Comparison of ENCODE assay signal across 10 mouse cellular contexts in genomic region chr9:70088041-70088785, GRCm38 (mm10). TPM values are rescaled to one million over a fixed set of nuclear protein-coding genes. Genes with fewer than 3 reads are reported as not detected.
DNase-seq lines count a peak whose midpoint lies in the region; ATAC-seq lines count a peak whose summit lies in the region.
"Had no signal": no experiment of that assay in that cellular context is flagged by ENCODE, and none has a peak within 500 bp of the region (broad histone marks: within the 10 kb centered on the region; RNA-seq: fewer than 3 reads in every experiment).

No protein-coding gene starts in this region.

- H3K4me2 ChIP-seq in embryonic facial prominence, embryonic 13.5 days = no peak overlapping the region
- H3K4me2 ChIP-seq: liver, embryonic 15.5 days had no signal

- H3K36me3 ChIP-seq in embryonic facial prominence, embryonic 13.5 days = no peaks in the 10 kb centered on the region
- no peaks in the 10 kb centered on the region for H3K36me3 ChIP-seq in embryonic facial prominence, embryonic 10.5 days (replicated peaks)
- H3K36me3 ChIP-seq: liver, embryonic 15.5 days had no signal

- H3K9me3 ChIP-seq in embryonic facial prominence, embryonic 13.5 days = no peaks in the 10 kb centered on the region
- no peaks in the 10 kb centered on the region for H3K9me3 ChIP-seq in embryonic facial prominence, embryonic 10.5 days
- H3K9me3 ChIP-seq: liver, embryonic 15.5 days had no signal

- no peak for DNase-seq in embryonic facial prominence, embryonic 10.5 days (ENCODE audit: low spot score)
- peak; percentile 49 to 65 for DNase-seq in left cerebral cortex, adult 18-20 months (ENCODE audit: low spot score in 2 of 2)
- DNase-seq in left cerebral cortex, adult 11 months (ENCODE audit: low spot score) = no peak
- DNase-seq in heart, postnatal 4 days = peak; percentile 67
- DNase-seq in ovary, postnatal 14 days (ENCODE audit: low spot score) = peak; percentile 53

- H3K27ac ChIP-seq in embryonic facial prominence, embryonic 13.5 days = peak overlapping the region; percentile 17; the same call in 1 of the 2 replicates
- no peak overlapping the region for H3K27ac ChIP-seq in embryonic facial prominence, embryonic 10.5 days (replicated peaks)
- H3K27ac ChIP-seq: liver, embryonic 15.5 days had no signal

- H3K4me3 ChIP-seq in embryonic facial prominence, embryonic 13.5 days = no peak overlapping the region
- no peak overlapping the region for H3K4me3 ChIP-seq in embryonic facial prominence, embryonic 10.5 days
- H3K4me3 ChIP-seq: liver, embryonic 15.5 days had no signal

- 53% methylated on average over 19 of the region's 19 CpGs for WGBS in embryonic facial prominence, embryonic 13.5 days
- 83% methylated on average over 19 of the region's 19 CpGs for WGBS in embryonic facial prominence, embryonic 10.5 days

- H3K4me1 ChIP-seq in embryonic facial prominence, embryonic 13.5 days = peaks cover 19% of the 10 kb centered on the region
- H3K4me1 ChIP-seq in embryonic facial prominence, embryonic 10.5 days = no peaks in the 10 kb centered on the region
- H3K4me1 ChIP-seq: liver, embryonic 15.5 days had no signal

- ATAC-seq in embryonic facial prominence, embryonic 13.5 days (ENCODE audit: insufficient number of reproducible peaks, insufficient read depth, low FRiP score, low TSS enrichment, low read depth) = no peak
- no peak for ATAC-seq in cerebellum, adult (ENCODE audit: insufficient number of reproducible peaks, low FRiP score, low TSS enrichment)
- no peak for ATAC-seq in granulocyte monocyte progenitor cell, adult 5-6 weeks (replicated peaks; ENCODE audit: poor library complexity, severe bottlenecking)

- no peak overlapping the region for H3K9ac ChIP-seq in embryonic facial prominence, embryonic 13.5 days
- H3K9ac ChIP-seq: liver, embryonic 15.5 days had no signal

- H3K27me3 ChIP-seq in embryonic facial prominence, embryonic 13.5 days = no peaks in the 10 kb centered on the region
- H3K27me3 ChIP-seq in embryonic facial prominence, embryonic 10.5 days (replicated peaks; ENCODE audit: low read depth, poor library complexity, severe bottlenecking) = no peaks in the 10 kb centered on the region
- H3K27me3 ChIP-seq: liver, embryonic 15.5 days had no signal

RNA-seq across cellular contexts. Expression of gene Gcnt3, which starts 50.3 kb away (rescaled TPM):
- 0.07 TPM in 1 of 2 replicates, not detected in the other for polyA plus RNA-seq in embryonic facial prominence, embryonic 13.5 days (2015; fragmentation: Nextera tagmentation; extraction: Ambion mirVana)
- polyA plus RNA-seq in embryonic facial prominence, embryonic 10.5 days (2016; fragmentation: Nextera tagmentation; extraction: Ambion mirVana) = 0.05 TPM in 1 of 2 replicates, not detected in the other
- not detected for total RNA-seq in left cerebral cortex, adult 18-20 months (2021)
- not detected for total RNA-seq in heart, postnatal 4 days (2021)
- total RNA-seq in granulocyte monocyte progenitor cell, adult 5-6 weeks (2014; fragmentation: Nextera tagmentation) = not detected in 2 replicates
- not detected in 2 replicates for total RNA-seq in granulocyte monocyte progenitor cell, adult 5-6 weeks (2017)
- total RNA-seq: gastrocnemius, postnatal 4 days had no signal
- polyA plus RNA-seq: liver, embryonic 15.5 days had no signal

RNA-seq across cellular contexts. Expression of gene Fam81a, which starts 54.1 kb away (rescaled TPM):
- polyA plus RNA-seq in embryonic facial prominence, embryonic 13.5 days (2015; fragmentation: Nextera tagmentation; extraction: Ambion mirVana) = 8.5 and 12.1 TPM in 2 replicates
- polyA plus RNA-seq in embryonic facial prominence, embryonic 10.5 days (2016; fragmentation: Nextera tagmentation; extraction: Ambion mirVana) = 1.9 and 2.6 TPM in 2 replicates
- 100 to 1,000 TPM; 190 to 198 TPM for total RNA-seq in left cerebral cortex, adult 18-20 months (2021)
- total RNA-seq in heart, postnatal 4 days (2021) = 10 to 100 TPM; 25.4 to 28.1 TPM
- not detected in 2 replicates for total RNA-seq in granulocyte monocyte progenitor cell, adult 5-6 weeks (2014; fragmentation: Nextera tagmentation)
- total RNA-seq in granulocyte monocyte progenitor cell, adult 5-6 weeks (2017) = not detected in 2 replicates

Comparison
In these comparisons a context has a peak if more than half of its experiments do, and no peak if none do; other contexts are left out.
1. DNase-seq: peak in left cerebral cortex, adult 18-20 months (2 of 2), heart, postnatal 4 days (single experiment) and ovary, postnatal 14 days (single experiment); none in embryonic facial prominence, embryonic 10.5 days (single experiment) and left cerebral cortex, adult 11 months (single experiment).
2. RNA of gene Fam81a, which starts 54.1 kb away (total RNA-seq): 190 to 198 TPM in left cerebral cortex, adult 18-20 months and 25.4 to 28.1 TPM in heart, postnatal 4 days; not detected in granulocyte monocyte progenitor cell, adult 5-6 weeks; every median in the first group is over 10 times any median in the second.